Mouse (Mus musculus) erythroblast, embryonic 14.5 days (primary cell): ENCODE results near the gene 2010300C02Rik.

ENCODE experiments used
- GATA1 ChIP-seq: IDR thresholded peaks from 2 replicates; pipeline ENCODE4 v1.6.1; 2012; ENCODE audit warnings: low read length, inconsistent platforms, mixed read lengths
- TAL1 ChIP-seq: IDR thresholded peaks from 3 replicates; pipeline ENCODE4 v1.6.1; 2012; ENCODE audit warnings: low read length, inconsistent platforms, mixed read lengths

DNA sequence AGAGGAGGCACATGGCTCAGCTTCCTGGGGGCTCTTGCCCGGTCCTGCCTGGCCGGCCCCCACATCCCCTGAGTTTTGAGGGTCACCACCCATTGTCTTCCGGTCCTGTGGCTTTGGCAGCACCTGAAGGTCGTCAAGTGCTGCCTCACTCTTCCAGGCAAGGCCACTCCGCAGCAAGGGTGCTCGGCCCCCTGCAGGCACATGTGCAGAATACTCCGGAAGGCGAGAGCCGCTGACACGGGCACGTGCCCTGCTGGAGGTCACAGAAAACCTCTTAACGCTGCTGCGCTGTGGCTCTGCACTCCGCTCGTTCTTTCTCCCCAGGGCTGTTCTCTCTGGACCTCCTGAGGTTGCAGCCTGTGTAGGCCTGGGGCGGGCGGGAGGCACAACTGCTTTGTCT is 95.7 kb downstream of the 2010300C02Rik start:
- TF ChIP-seq GATA1 (no peak), TAL1 (no peak)
